Mouse (Mus musculus) liver, embryonic 16.5 days (tissue): Measurements from ENCODE around the gene Nup210. TPM values are rescaled to one million over a fixed set of nuclear protein-coding genes. Genes with fewer than 3 reads are reported as not detected.

Source experiments
- ATAC-seq: fragments of 200-750 bp; cut with Nextera tagmentation; 2 replicates; pipeline ENCODE4 v1.8.0; 2017; ENCODE audit warnings: low read depth, mild to moderate bottlenecking, moderate number of reproducible peaks, moderate library complexity
- H3K27ac ChIP-seq: fragments of 300-500 bp; sonication (generic); 2 replicates; pipeline ENCODE4 v1.5.1; 2014; ENCODE audit warnings: mild to moderate bottlenecking, low read length
- H3K27me3 ChIP-seq: fragments of 300-500 bp; sonication (generic); 2 replicates; pipeline ENCODE4 v1.6.1; 2014; ENCODE audit warnings: low read depth, low read length, mixed read lengths; ENCODE audit not compliant: control insufficient read depth, insufficient read depth
- H3K36me3 ChIP-seq: fragments of 300-500 bp; sonication (generic); 2 replicates; pipeline ENCODE4 v1.6.1; 2014; ENCODE audit warnings: mild to moderate bottlenecking; ENCODE audit not compliant: control insufficient read depth, insufficient read depth
- H3K4me1 ChIP-seq: fragments of 300-500 bp; sonication (generic); 2 replicates; pipeline ENCODE4 v1.6.1; 2014; ENCODE audit warnings: low read depth, low read length, mixed read lengths; ENCODE audit not compliant: control insufficient read depth
- H3K4me2 ChIP-seq: fragments of 300-500 bp; sonication (generic); 2 replicates; pipeline ENCODE4 v1.6.1; 2014; ENCODE audit warnings: low read depth, low read length, mixed read lengths
- H3K4me3 ChIP-seq: fragments of 300-500 bp; sonication (generic); 2 replicates; pipeline ENCODE4 v1.5.1; 2014; ENCODE audit warnings: low read depth, mild to moderate bottlenecking, low read length
- H3K9ac ChIP-seq: fragments of 300-500 bp; sonication (generic); 2 replicates; pipeline ENCODE4 v1.6.1; 2014; ENCODE audit warnings: low read depth, low read length
- H3K9me3 ChIP-seq: fragments of 300-500 bp; sonication (generic); replicated peaks from 2 replicates; pipeline ENCODE4 v1.6.1; 2016; ENCODE audit warnings: low read length; ENCODE audit not compliant: control insufficient read depth
- WGBS: fragments of 180-500 bp; shearing (Covaris S2); extraction: QIAGEN DNeasy Blood & Tissue Kit; methylation state at CpG from one replicate; pipeline ENCODE4 v1.1.7; 2014; ENCODE audit not compliant: insufficient replicate concordance; 5-methylcytosine and 5-hydroxymethylcytosine counted together
- polyA plus RNA-seq: library from polyadenylated mRNA; unstranded; fragments of >200 nt; fragmentation: Nextera tagmentation; extraction: Ambion mirVana; gene quantifications from 2 replicates; pipeline ENCODE4 v1.2.1, GENCODE M21; 2015

The Nup210 gene
- polyA plus RNA-seq, 1 experiment from 2014 or later, result 33.2 TPM

- no peaks in the 10 kb centered on the region for H3K36me3 ChIP-seq
- no peak overlapping the region for H3K4me3 ChIP-seq
These were observed 30.6 kb upstream of the Nup210 start for GRCm38 (mm10) chr6:91147152-91147770.

GRCm38 (mm10) chr6:91146443-91147151 lies 30.0 kb upstream of the Nup210 start:
- peaks cover 21% of the 10 kb centered on the region for H3K4me1 ChIP-seq
- ATAC-seq, result no peak
- H3K9ac ChIP-seq, result no peak overlapping the region
- no peak overlapping the region for H3K27ac ChIP-seq
- no peak overlapping the region for H3K4me3 ChIP-seq
- 34% methylated on average over 5 of the region's 5 CpGs for WGBS
- no peaks in the 10 kb centered on the region for H3K36me3 ChIP-seq
- H3K4me2 ChIP-seq, result no peak overlapping the region
- H3K9me3 ChIP-seq, result peaks cover 2% of the 10 kb centered on the region; the same call in 1 of the 2 replicates
- peaks cover 4% of the 10 kb centered on the region; the same call in 1 of the 2 replicates for H3K27me3 ChIP-seq

More at GRCm38 (mm10) chr6:91147152-91147770, 30.6 kb upstream of the Nup210 start:
- Histone ChIP-seq H3K27ac (no peak overlapping the region), H3K4me1 (peaks cover 15% of the 10 kb centered on the region), H3K27me3 (peaks cover 4% of the 10 kb centered on the region; the same call in 1 of the 2 replicates), H3K9me3 (peaks cover 2% of the 10 kb centered on the region; the same call in 1 of the 2 replicates), H3K9ac (no peak overlapping the region), H3K4me2 (no peak overlapping the region)
- ATAC-seq, result no peak
- 76% methylated on average over 2 of the region's 2 CpGs for WGBS

- Histone ChIP-seq H3K4me1 (peaks cover 18% of the 10 kb centered on the region), H3K27me3 (peaks cover 4% of the 10 kb centered on the region; the same call in 1 of the 2 replicates), H3K4me3 (no peak overlapping the region), H3K4me2 (no peak overlapping the region), H3K9ac (no peak overlapping the region), H3K27ac (peak overlapping the region; percentile 49; the same call in 1 of the 2 replicates), H3K9me3 (peaks cover 2% of the 10 kb centered on the region; the same call in 1 of the 2 replicates), H3K36me3 (no peaks in the 10 kb centered on the region)
- ATAC-seq, result no peak
- WGBS, result 66% methylated on average over 5 of the region's 5 CpGs
These were observed 28.9 kb upstream of the Nup210 start for GRCm38 (mm10) chr6:91145572-91145971.

GRCm38 (mm10) chr6:91145056-91145455 lies 28.4 kb upstream of the Nup210 start:
- peak; percentile 76 for ATAC-seq
- peaks cover 20% of the 10 kb centered on the region for H3K4me1 ChIP-seq
- H3K27ac ChIP-seq, result peak overlapping the region; percentile 49; the same call in 1 of the 2 replicates
- H3K4me2 ChIP-seq, result no peak overlapping the region
- H3K9me3 ChIP-seq, result peaks cover 2% of the 10 kb centered on the region; the same call in 1 of the 2 replicates
- WGBS, result 53% methylated on average over 3 of the region's 3 CpGs
- no peaks in the 10 kb centered on the region for H3K36me3 ChIP-seq
- H3K9ac ChIP-seq, result no peak overlapping the region
- peaks cover 4% of the 10 kb centered on the region; the same call in 1 of the 2 replicates for H3K27me3 ChIP-seq
- no peak overlapping the region for H3K4me3 ChIP-seq

- Histone ChIP-seq H3K9me3 (no peaks in the 10 kb centered on the region), H3K4me2 (no peak overlapping the region), H3K36me3 (no peaks in the 10 kb centered on the region), H3K9ac (no peak overlapping the region), H3K4me3 (no peak overlapping the region), H3K27ac (no peak overlapping the region), H3K27me3 (no peaks in the 10 kb centered on the region), H3K4me1 (peaks cover 21% of the 10 kb centered on the region)
- 19% methylated on average over 4 of the region's 4 CpGs for WGBS
- ATAC-seq, result peak; percentile 71
These were observed 23.2 kb upstream of the Nup210 start for GRCm38 (mm10) chr6:91139846-91140245.

GRCm38 (mm10) chr6:91137343-91137956 lies 20.8 kb upstream of the Nup210 start:
- H3K36me3 ChIP-seq, result no peaks in the 10 kb centered on the region
- H3K9me3 ChIP-seq, result no peaks in the 10 kb centered on the region
- no peak overlapping the region for H3K4me3 ChIP-seq
- H3K27me3 ChIP-seq, result no peaks in the 10 kb centered on the region
- H3K4me2 ChIP-seq, result no peak overlapping the region
- no peak overlapping the region for H3K9ac ChIP-seq
- H3K27ac ChIP-seq, result no peak overlapping the region
- H3K4me1 ChIP-seq, result peaks cover 15% of the 10 kb centered on the region
- ATAC-seq, result no peak
- 70% methylated on average over 10 of the region's 10 CpGs for WGBS

- Histone ChIP-seq H3K36me3 (no peaks in the 10 kb centered on the region), H3K9ac (no peak overlapping the region), H3K4me1 (peaks cover 15% of the 10 kb centered on the region), H3K4me2 (no peak overlapping the region), H3K9me3 (no peaks in the 10 kb centered on the region), H3K27me3 (peaks cover 2% of the 10 kb centered on the region; the same call in 1 of the 2 replicates), H3K27ac (no peak overlapping the region), H3K4me3 (no peak overlapping the region)
- WGBS, result 15% methylated on average over 1 of the region's 1 CpGs
- ATAC-seq, result peak; percentile 81
These were observed 14.2 kb upstream of the Nup210 start for GRCm38 (mm10) chr6:91130856-91131255.

GRCm38 (mm10) chr6:91128996-91129395 lies 12.4 kb upstream of the Nup210 start:
- no peak for ATAC-seq
- Histone ChIP-seq H3K27ac (no peak overlapping the region), H3K4me3 (no peak overlapping the region), H3K9ac (no peak overlapping the region), H3K4me2 (no peak overlapping the region), H3K4me1 (peaks cover 15% of the 10 kb centered on the region), H3K36me3 (no peaks in the 10 kb centered on the region), H3K9me3 (no peaks in the 10 kb centered on the region), H3K27me3 (peaks cover 8% of the 10 kb centered on the region)
- WGBS, result 43% methylated on average over 4 of the region's 4 CpGs
